Mouse (Mus musculus) limb, embryonic 13.5 days (tissue): ENCODE data around the gene Pigt. TPM values are rescaled to one million over a fixed set of nuclear protein-coding genes. Genes with fewer than 3 reads are reported as not detected.

Experiments used
- ATAC-seq: fragments of 200-750 bp; cut with Nextera tagmentation; 2 replicates; pipeline ENCODE4 v1.8.0; 2017; ENCODE audit warnings: low read depth, moderate number of reproducible peaks, moderate TSS enrichment; ENCODE audit not compliant: low FRiP score
- H3K27ac ChIP-seq: fragments of 300-500 bp; sonication (generic); 2 replicates; pipeline ENCODE4 v1.5.1; 2015; ENCODE audit warnings: inconsistent platforms, mild to moderate bottlenecking, moderate library complexity
- H3K27me3 ChIP-seq: fragments of 300-500 bp; sonication (generic); 2 replicates; pipeline ENCODE4 v1.6.1; 2015; ENCODE audit warnings: mild to moderate bottlenecking, inconsistent platforms
- H3K36me3 ChIP-seq: fragments of 300-500 bp; sonication (generic); 2 replicates; pipeline ENCODE4 v1.6.1; 2015; ENCODE audit warnings: inconsistent platforms, mild to moderate bottlenecking, moderate library complexity
- H3K4me1 ChIP-seq: fragments of 300-500 bp; sonication (generic); 2 replicates; pipeline ENCODE4 v1.6.1; 2015; ENCODE audit warnings: inconsistent platforms
- H3K4me2 ChIP-seq: fragments of 300-500 bp; sonication (generic); replicated peaks from 2 replicates; pipeline ENCODE4 v1.6.1; 2015; ENCODE audit warnings: inconsistent platforms, mild to moderate bottlenecking, moderate library complexity
- H3K4me3 ChIP-seq: fragments of 300-500 bp; sonication (generic); 2 replicates; pipeline ENCODE4 v1.5.1; 2015; ENCODE audit warnings: moderate library complexity, mild to moderate bottlenecking, inconsistent platforms
- H3K9ac ChIP-seq: fragments of 300-500 bp; sonication (generic); 2 replicates; pipeline ENCODE4 v1.6.1; 2015; ENCODE audit warnings: mild to moderate bottlenecking, inconsistent platforms
- H3K9me3 ChIP-seq: fragments of 300-500 bp; sonication (generic); 2 replicates; pipeline ENCODE4 v1.6.1; 2016; ENCODE audit warnings: inconsistent platforms
- WGBS: fragments of 180-500 bp; shearing (Covaris S2); methylation state at CpG from one replicate; pipeline ENCODE4 v1.1.7; 2015; 5-methylcytosine and 5-hydroxymethylcytosine counted together
- polyA plus RNA-seq: library from polyadenylated mRNA; unstranded; fragments of >200 nt; fragmentation: Nextera tagmentation; extraction: Ambion mirVana; gene quantifications from 2 replicates; pipeline ENCODE4 v1.2.1, GENCODE M21; 2015

Gene Pigt
- polyA plus RNA-seq, 1 experiment from 2014 or later = 46.8 TPM

DNA sequence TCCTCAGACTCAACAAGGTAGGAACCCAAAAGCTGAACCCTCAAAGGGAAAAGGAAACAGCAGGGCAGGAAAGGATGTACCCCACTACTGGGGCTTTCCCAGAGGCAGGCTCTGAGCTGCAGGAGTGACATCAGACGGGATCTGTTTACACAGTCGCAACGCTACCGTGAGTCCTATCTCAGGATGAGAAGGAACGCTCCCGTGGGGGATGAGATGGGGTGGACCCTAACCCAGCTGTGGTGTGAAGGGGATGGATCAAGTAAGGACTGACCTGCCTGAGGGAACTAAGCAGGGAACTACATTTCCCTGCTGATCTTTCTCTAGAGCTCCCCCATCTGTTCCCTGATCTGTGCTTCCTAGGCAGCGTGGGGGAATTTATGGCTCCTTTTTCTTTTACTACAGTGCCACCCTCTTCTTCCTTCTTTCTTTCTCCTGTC lies 40.4 kb upstream of the Pigt start, which contains the start of gene Sys1:
Gene Sys1, plus strand, starts transcription at position 101 of the 437 bp plus-strand sequence.
- Histone ChIP-seq H3K9ac (peak within 1 kb of the TSS; percentile 55), H3K27me3 (no peaks in the 10 kb centered on the region), H3K27ac (no peak within 1 kb of the TSS; the same call in 1 of the 2 replicates), H3K9me3 (no peaks in the 10 kb centered on the region), H3K36me3 (no peaks in the 10 kb centered on the region), H3K4me1 (peaks cover 31% of the 10 kb centered on the region), H3K4me3 (peak within 1 kb of the TSS; percentile 19; the same call in 1 of the 2 replicates), H3K4me2 (peak within 1 kb of the TSS; percentile 47)
- 4% methylated on average over 7 of the region's 7 CpGs for WGBS
- ATAC-seq = no peak

DNA sequence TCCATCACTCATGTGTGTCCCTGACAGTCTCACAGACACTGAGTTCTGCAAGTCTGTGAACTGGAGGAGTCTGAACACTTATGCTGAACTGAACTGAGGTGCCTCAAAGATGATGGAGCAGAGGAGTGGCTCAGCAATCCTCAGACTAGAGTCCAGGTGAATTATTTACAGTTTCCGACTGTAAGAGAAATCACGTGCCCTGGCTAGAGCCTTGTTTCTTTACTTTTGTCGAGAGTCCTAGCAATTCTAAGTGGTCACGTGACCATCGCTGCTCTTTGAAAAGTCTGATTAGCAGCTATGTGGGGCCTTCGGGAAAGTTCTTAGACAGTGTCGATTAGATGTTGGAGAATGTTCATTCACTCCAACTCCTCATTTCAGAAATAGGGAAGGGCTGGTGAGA lies 39.4 kb upstream of the Pigt start:
- WGBS = 72% methylated on average over 7 of the region's 7 CpGs
- Histone ChIP-seq H3K36me3 (peaks cover under 1% of the 10 kb centered on the region; the same call in 1 of the 2 replicates), H3K4me2 (no peak overlapping the region), H3K9me3 (no peaks in the 10 kb centered on the region), H3K4me1 (peaks cover 31% of the 10 kb centered on the region), H3K27me3 (no peaks in the 10 kb centered on the region), H3K9ac (no peak overlapping the region), H3K4me3 (no peak overlapping the region), H3K27ac (no peak overlapping the region; the same call in 1 of the 2 replicates)
- ATAC-seq = no peak

DNA sequence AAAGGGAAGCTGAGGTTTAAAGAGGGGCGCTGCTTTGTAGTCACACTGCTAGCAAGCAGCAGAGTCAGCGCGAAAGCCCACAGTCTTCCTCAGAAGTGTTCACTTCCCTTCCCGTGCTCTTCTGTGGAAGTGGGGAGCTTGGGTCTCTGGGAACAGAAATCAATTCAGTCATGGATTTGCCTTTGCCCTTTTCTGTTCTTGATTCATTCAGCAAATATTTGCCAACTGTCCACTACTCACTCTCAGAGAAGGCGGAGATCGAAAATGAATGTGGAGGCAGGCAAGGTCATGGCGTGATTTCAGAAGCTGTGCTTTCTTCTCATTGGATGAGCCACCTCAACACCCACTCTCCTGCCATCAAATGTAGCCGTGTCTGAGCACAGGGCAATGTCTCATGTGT lies 38.8 kb upstream of the Pigt start:
- Histone ChIP-seq H3K27me3 (no peaks in the 10 kb centered on the region), H3K4me2 (no peak overlapping the region), H3K4me1 (peaks cover 29% of the 10 kb centered on the region), H3K9ac (no peak overlapping the region), H3K36me3 (peaks cover 6% of the 10 kb centered on the region; the same call in 1 of the 2 replicates), H3K4me3 (no peak overlapping the region), H3K27ac (no peak overlapping the region), H3K9me3 (no peaks in the 10 kb centered on the region)
- ATAC-seq = no peak
- whole genome bisulfite sequencing = 88% methylated on average over 8 of the region's 8 CpGs

DNA sequence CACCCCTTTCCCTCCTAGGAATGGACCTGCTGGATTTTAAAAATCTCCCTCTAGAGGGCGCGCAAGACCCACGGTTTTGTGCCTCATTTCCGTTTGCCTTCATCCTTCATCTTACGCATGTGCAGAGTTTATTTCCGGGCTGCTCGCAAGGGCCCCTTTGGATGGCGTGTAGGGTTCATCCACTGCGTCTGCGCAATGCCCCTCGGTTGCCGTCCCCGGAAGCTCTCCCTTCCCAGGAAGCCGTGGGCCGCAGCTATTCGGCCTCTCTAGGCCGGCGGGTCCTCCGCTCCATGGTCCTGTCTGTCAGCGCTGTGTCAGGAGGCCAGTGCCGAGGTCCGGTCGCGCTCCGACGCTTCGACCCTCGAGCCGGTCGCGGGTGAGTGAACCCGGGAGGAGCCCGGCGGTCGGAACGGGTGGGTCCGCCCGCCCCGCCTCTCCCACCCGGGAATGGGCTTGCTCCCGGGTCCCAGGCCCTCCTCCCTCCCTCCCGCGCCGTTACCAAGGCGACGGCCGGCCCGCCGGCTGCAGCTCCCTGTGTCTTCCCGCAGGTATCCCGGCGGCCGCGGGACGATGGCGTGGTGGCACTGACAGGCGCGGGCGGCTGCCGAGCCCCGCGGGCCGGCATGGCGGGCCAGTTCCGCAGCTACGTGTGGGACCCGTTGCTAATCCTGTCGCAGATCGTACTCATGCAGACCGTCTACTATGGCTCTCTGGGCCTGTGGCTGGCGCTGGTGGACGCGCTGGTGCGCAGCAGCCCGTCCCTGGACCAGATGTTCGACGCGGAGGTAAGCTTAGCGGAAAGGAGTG lies 36.4 kb upstream of the Pigt start, which contains the start of gene Gm20458:
Gene Gm20458, plus strand, starts transcription at position 223 of the 807 bp plus-strand sequence.
- Histone ChIP-seq H3K9me3 (no peaks in the 10 kb centered on the region), H3K27me3 (no peaks in the 10 kb centered on the region), H3K4me1 (peaks cover 23% of the 10 kb centered on the region), H3K4me2 (peak within 1 kb of the TSS; percentile 86), H3K4me3 (peak within 1 kb of the TSS; percentile 75), H3K27ac (peak within 1 kb of the TSS; percentile 61; the same call in 1 of the 2 replicates), H3K36me3 (peaks cover 31% of the 10 kb centered on the region), H3K9ac (peak within 1 kb of the TSS; percentile 77)
- under 1% methylated on average over 78 of the region's 79 CpGs for WGBS
- ATAC-seq = peak; percentile 99

DNA sequence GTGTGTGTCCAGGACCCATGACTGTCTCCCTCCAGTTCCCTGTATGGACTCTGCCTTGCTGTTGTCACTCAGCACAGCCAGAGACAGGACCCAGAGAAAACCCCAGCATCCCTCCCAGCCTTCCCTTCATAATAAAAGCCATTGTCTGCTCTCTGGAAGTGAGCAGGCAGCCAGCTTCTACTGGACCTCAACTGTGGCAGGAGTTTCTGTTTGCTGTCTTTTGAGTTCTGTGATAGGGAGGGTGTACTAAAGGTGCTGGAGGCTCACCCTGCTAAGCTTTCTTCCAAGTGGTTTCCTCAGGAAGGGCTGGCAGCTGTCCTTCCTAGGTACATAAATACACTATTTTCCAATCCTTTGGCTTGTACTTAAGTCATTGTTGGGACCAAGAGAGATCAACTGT lies 32.2 kb upstream of the Pigt start:
- Histone ChIP-seq H3K4me1 (peaks cover 14% of the 10 kb centered on the region), H3K4me2 (no peak overlapping the region), H3K27ac (no peak overlapping the region), H3K36me3 (peaks cover 52% of the 10 kb centered on the region), H3K27me3 (no peaks in the 10 kb centered on the region), H3K9ac (no peak overlapping the region), H3K4me3 (no peak overlapping the region), H3K9me3 (no peaks in the 10 kb centered on the region)
- no peak for ATAC-seq

DNA sequence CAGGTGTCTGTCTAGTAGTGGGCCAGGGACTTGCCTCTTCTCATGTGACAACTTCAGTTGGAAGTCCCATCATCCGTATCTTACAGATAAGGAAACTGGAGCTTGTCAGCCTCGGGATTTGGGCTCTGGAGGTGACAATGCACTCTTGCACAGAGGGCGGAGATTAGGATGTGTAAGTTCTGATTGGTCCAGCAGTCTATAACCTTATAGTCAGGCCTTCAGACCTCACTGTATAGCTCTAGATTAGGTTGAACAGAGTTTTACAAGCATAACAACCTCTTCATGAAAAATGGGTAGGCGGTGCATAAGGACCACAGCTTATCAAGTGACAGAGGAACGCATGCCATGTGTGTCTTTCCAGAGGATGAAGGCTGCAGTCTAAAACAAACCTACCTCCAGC lies 30.5 kb upstream of the Pigt start:
- peaks cover 54% of the 10 kb centered on the region for H3K36me3 ChIP-seq
- no peak for ATAC-seq
- H3K4me3 ChIP-seq = no peak overlapping the region
- H3K9me3 ChIP-seq = no peaks in the 10 kb centered on the region
- no peaks in the 10 kb centered on the region for H3K27me3 ChIP-seq
- H3K27ac ChIP-seq = no peak overlapping the region
- WGBS = 80% methylated on average over 5 of the region's 5 CpGs
- peaks cover 12% of the 10 kb centered on the region for H3K4me1 ChIP-seq
- no peak overlapping the region for H3K9ac ChIP-seq
- no peak overlapping the region for H3K4me2 ChIP-seq

DNA sequence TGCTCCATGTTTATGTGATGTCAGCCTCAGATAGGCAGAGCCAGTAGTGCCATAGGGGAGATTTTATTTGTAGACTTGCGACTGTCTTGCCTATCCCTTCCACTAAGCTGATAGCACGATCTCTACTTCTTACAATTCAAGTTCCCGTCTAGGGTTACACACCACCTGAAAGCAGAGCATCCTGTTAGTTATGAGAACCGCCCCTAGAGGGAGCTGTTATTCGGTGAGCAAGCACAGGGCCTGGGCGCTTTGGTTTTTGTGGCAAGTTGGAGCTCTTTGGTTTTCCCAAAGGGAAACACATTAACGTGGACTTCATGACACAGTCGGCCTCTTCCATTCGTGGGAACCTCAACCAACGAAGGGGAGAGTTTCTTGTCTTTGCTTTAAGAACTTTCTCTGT lies 27.1 kb upstream of the Pigt start:
- Histone ChIP-seq H3K4me1 (no peaks in the 10 kb centered on the region), H3K27me3 (no peaks in the 10 kb centered on the region), H3K4me3 (no peak overlapping the region), H3K36me3 (peaks cover 47% of the 10 kb centered on the region), H3K9me3 (no peaks in the 10 kb centered on the region), H3K9ac (no peak overlapping the region), H3K4me2 (no peak overlapping the region), H3K27ac (no peak overlapping the region)
- no peak for ATAC-seq
- 25% methylated on average over 10 of the region's 10 CpGs for WGBS

DNA sequence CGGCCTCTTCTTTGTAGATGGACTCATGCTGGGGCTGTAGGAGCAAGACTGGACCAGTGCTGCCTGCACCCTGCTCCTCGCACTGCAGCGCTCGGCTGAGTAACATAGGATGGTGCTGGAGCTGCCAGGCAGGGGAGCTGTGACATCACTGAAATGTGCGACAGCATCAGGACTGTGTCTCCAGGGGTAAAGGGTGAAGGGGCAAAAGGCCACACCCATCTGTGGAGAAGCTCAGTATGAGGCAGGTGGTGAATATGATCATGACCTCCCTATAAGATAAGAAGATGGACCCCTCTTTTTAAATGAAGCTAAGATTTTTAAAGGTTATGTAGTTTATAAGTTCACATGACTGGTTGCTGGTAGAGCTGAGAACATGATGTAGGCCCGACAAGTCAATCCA lies 23.7 kb upstream of the Pigt start, which contains the start of gene Trp53tg5:
Gene Trp53tg5, minus strand, starts transcription at position 101 of the 400 bp plus-strand sequence.
- Histone ChIP-seq H3K4me2 (no peak within 1 kb of the TSS), H3K27me3 (no peaks in the 10 kb centered on the region), H3K4me3 (no peak within 1 kb of the TSS), H3K9me3 (no peaks in the 10 kb centered on the region), H3K9ac (no peak within 1 kb of the TSS), H3K4me1 (no peaks in the 10 kb centered on the region), H3K27ac (no peak within 1 kb of the TSS), H3K36me3 (peaks cover 24% of the 10 kb centered on the region)
- ATAC-seq = no peak
- WGBS = 86% methylated on average over 6 of the region's 6 CpGs

DNA sequence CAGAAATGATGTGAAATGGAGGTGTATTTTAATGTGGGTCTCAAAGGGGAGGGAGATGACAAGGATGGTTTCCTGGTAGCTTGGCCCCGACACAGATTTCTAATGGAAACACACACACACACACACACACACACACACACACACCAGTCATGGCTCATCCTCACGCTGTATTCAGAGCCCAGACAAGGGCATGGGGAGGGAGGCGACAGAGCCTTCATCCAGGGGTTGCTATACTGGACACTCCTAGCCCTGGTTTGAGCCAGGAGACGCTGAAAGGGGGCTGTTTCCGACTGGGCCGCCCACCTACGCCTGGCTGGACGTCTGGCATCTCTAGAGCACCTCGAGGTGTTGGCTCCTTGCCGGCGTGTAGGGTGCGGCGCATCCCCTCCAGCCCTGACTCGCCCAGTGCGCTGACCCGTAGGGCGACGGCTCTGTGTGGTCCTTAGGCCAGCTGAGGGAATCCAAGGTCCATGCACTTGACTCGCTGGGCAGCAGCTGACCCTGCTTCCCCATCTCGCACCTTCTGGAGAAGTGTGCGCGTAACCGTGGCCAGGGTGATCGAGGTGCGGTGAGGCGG lies 11.6 kb upstream of the Pigt start, which contains the start of gene Dbndd2:
Gene Dbndd2, plus strand, starts transcription at position 426 of the 577 bp plus-strand sequence.
- H3K4me3 ChIP-seq = peak within 1 kb of the TSS; percentile 75
- no peaks in the 10 kb centered on the region for H3K9me3 ChIP-seq
- H3K9ac ChIP-seq = peak within 1 kb of the TSS; percentile 78
- H3K27ac ChIP-seq = no peak within 1 kb of the TSS
- ATAC-seq = 0 out of 2 replicates have a peak, but pooled peaks have one; percentile 26
- WGBS = under 1% methylated on average over 25 of the region's 26 CpGs
- H3K4me1 ChIP-seq = peaks cover 15% of the 10 kb centered on the region
- peaks cover 5% of the 10 kb centered on the region for H3K36me3 ChIP-seq
- peak within 1 kb of the TSS; percentile 100 for H3K4me2 ChIP-seq
- peaks cover 53% of the 10 kb centered on the region for H3K27me3 ChIP-seq

DNA sequence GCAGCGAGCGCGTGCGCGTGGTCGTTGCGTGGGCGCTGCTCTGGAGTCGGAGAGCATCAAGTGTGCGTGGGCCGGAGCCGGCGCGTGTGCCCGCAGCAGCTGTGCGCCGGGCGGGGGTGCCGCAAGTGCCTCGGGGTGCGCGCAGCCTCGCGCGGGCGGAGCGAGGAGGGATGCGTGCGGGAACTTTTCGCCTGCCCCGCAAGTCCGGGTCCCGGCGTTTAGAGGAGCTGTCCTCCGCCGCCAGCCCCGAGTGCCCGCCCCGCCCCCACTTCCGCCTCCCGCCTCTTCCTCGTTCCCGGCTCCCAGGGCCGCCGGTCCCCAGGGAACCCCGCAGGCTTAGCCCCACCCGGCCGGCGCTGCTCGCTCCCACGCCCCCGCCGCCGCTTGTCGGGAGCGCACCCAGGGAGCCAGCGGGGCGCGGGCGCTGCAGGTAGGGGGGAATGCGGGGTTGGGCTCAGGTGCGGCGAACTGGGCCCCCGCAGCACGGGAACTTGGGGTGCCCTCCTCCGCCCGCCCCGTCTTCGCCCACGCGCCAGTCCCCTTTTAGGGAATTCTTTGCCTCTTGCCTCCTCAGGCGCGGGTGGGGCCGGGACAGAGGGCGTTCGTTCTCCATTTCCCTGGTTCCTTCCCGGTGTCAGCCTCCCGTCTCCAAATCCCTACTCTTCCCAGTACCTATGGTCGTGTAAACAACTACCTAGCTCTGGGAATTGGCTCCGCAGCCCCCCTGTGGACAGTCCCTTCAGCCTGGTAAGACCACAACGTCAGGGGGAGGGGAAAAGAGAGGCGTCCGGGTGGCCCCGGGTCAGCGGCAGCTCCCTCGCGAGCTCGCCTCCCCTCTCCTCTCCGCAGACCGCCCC lies 10.8 kb upstream of the Pigt start:
- Histone ChIP-seq H3K4me1 (peaks cover 15% of the 10 kb centered on the region), H3K36me3 (peaks cover 5% of the 10 kb centered on the region), H3K9me3 (no peaks in the 10 kb centered on the region), H3K4me3 (peak overlapping the region; percentile 75), H3K27me3 (peaks cover 53% of the 10 kb centered on the region), H3K4me2 (peak overlapping the region; percentile 100), H3K27ac (no peak overlapping the region), H3K9ac (peak overlapping the region; percentile 78)
- peak; percentile 34; the same call in 1 of the 2 replicates for ATAC-seq
- under 1% methylated on average over 86 of the region's 90 CpGs for WGBS

DNA sequence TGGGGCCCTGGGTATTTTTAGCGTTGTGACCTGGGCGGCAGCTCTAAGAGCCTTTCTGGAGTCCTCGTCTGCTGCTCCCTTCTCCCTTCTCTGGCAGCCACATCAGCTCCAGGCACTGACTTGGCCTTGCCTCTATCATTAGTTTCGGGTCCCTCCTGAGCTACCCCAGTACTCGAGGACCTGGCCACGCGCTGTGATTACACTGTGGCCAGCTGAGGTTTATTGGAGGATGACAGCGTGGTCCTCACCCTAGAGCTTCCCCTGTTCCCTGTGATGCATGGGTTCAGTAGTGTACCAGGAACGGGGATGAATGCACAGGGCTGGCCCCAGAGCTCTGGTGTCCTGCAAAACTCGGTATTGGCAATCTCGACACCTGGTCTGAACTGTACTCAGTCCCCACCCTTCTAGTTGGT lies 10.2 kb upstream of the Pigt start:
- H3K9ac ChIP-seq = peak overlapping the region; percentile 78
- peaks cover 53% of the 10 kb centered on the region for H3K27me3 ChIP-seq
- 12% methylated on average over 11 of the region's 11 CpGs for WGBS
- ATAC-seq = no peak
- H3K4me3 ChIP-seq = peak overlapping the region; percentile 75
- peaks cover 15% of the 10 kb centered on the region for H3K4me1 ChIP-seq
- peaks cover 5% of the 10 kb centered on the region for H3K36me3 ChIP-seq
- peak overlapping the region; percentile 100 for H3K4me2 ChIP-seq
- H3K27ac ChIP-seq = no peak overlapping the region
- no peaks in the 10 kb centered on the region for H3K9me3 ChIP-seq
